In the genomic region with DNA sequence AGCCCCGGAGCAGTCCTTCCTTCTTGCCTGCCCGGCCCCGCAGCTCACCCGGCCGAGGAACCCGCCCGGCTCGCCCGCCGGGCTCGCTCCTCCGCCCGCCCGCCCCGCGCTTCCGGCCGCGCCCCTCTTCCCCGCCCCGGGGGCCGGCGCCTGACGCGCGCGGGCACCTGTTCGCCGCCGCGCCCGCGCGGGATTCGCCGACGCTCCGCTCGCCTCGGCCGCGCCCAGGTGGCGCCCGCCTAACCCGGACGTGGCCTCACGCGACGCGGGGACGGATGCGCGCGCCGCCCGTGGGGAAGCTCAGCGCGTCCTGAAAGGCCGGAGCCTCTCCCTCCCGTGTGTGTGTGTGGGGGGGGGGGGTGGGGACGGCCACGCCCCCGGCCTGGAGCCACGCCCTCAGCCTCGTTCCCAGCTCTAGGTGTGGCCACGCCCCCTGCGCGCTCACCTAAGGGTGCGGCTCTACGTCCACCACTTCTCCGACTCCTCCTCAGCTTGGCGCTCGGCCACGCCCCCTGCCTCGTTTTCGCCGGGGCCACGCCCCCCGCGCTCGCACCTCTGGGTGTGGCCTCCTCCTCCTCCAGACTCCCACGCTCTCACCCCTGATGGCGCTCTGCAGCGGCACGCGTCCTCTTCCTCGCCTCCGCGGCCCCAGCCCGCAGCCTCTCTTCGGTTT, we compare ENCODE assay signal across 8 mouse cellular contexts. TPM values are rescaled to one million over a fixed set of nuclear protein-coding genes. Genes with fewer than 3 reads are reported as not detected.
A peak's percentile ranks its signal among the peaks of the same experiment; 100 is the strongest.
DNase-seq lines count a peak whose midpoint lies in the region; ATAC-seq and TF ChIP-seq lines count a peak whose summit lies in the region.

No protein-coding gene starts in this region.

- peak; percentile 90 for ATAC-seq in forebrain, embryonic 14.5 days
- ATAC-seq in lung, embryonic 14.5 days (ENCODE audit: insufficient read depth): peak; percentile 90

- H3K27me3 ChIP-seq in forebrain, embryonic 14.5 days (replicated peaks; ENCODE audit: control insufficient read depth, insufficient read depth, low read length): peaks cover 3% of the 10 kb centered on the region; the same call in 1 of the 2 replicates
- H3K27me3 ChIP-seq in lung, embryonic 14.5 days (ENCODE audit: insufficient read depth, low read length): peaks cover 24% of the 10 kb centered on the region
- H3K27me3 ChIP-seq in thymus, adult 2 months (ENCODE audit: control insufficient read depth, insufficient read depth, low read length): no peaks in the 10 kb centered on the region

- WGBS in forebrain, embryonic 14.5 days: under 1% methylated on average over 62 of the region's 91 CpGs
- under 1% methylated on average over 85 of the region's 91 CpGs for WGBS in lung, embryonic 14.5 days
- WGBS in thymus, adult 2 months: under 1% methylated on average over 84 of the region's 91 CpGs

- TF ChIP-seq POLR2A in thymus, adult 2 months (IDR thresholded peaks at IDR 0.05; ENCODE audit: control insufficient read depth, extremely low read depth, insufficient read depth, low read length, poor library complexity): peak; percentile 70

- peak overlapping the region; percentile 82 for H3K4me2 ChIP-seq in forebrain, embryonic 14.5 days (ENCODE audit: low read length)
- peak overlapping the region; percentile 99 for H3K4me2 ChIP-seq in lung, embryonic 14.5 days

- peak overlapping the region; percentile 64 for H3K4me3 ChIP-seq in forebrain, embryonic 14.5 days (ENCODE audit: low read depth, low read length)
- H3K4me3 ChIP-seq in lung, embryonic 14.5 days (ENCODE audit: low read depth, low read length): peak overlapping the region; percentile 53
- H3K4me3 ChIP-seq in thymus, adult 2 months (ENCODE audit: control insufficient read depth, insufficient read depth, low read length): peak overlapping the region; percentile 82

- H3K9ac ChIP-seq in forebrain, embryonic 14.5 days (ENCODE audit: low read length): peak overlapping the region; percentile 75
- no peak overlapping the region for H3K9ac ChIP-seq in lung, embryonic 14.5 days

- peak overlapping the region; percentile 94 for H3K27ac ChIP-seq in forebrain, embryonic 14.5 days (ENCODE audit: low read depth, low read length)
- no peak overlapping the region for H3K27ac ChIP-seq in lung, embryonic 14.5 days (ENCODE audit: low read depth)
- H3K27ac ChIP-seq in thymus, adult 2 months (ENCODE audit: control insufficient read depth, insufficient read depth, low read length): peak overlapping the region; percentile 55; the same call in 1 of the 2 replicates

- DNase-seq in ES-CJ7 (ENCODE audit: low read depth, low spot score): peak; percentile 98
- peak; percentile 99 for DNase-seq in cerebellum, adult 11 months
- DNase-seq in forebrain, embryonic 14.5 days (ENCODE audit: low spot score): peak; percentile 92
- DNase-seq in heart, postnatal 4 days: peak; percentile 72
- peak; percentile 92 for DNase-seq in layer of hippocampus, adult 8-10 months (ENCODE audit: low spot score in 2 of 2)
- DNase-seq in lung, embryonic 14.5 days: peak; percentile 87
- peak; percentile 66 for DNase-seq in ovary, adult 18-20 months (ENCODE audit: low spot score)
- DNase-seq in thymus, adult 2 months: peak; percentile 100

- peaks cover 8% of the 10 kb centered on the region; the same call in 1 of the 2 replicates for H3K4me1 ChIP-seq in forebrain, embryonic 14.5 days (ENCODE audit: control insufficient read depth, insufficient read depth, low read length)
- peaks cover 3% of the 10 kb centered on the region for H3K4me1 ChIP-seq in lung, embryonic 14.5 days (ENCODE audit: insufficient read depth)
- peaks cover 14% of the 10 kb centered on the region for H3K4me1 ChIP-seq in thymus, adult 2 months (replicated peaks; ENCODE audit: control insufficient read depth, insufficient read depth, low read length)

- no peak for TF ChIP-seq CTCF in lung, embryonic 14.5 days (IDR thresholded peaks at IDR 0.05; ENCODE audit: low read depth)
- TF ChIP-seq CTCF in thymus, adult 2 months (IDR thresholded peaks at IDR 0.05; ENCODE audit: borderline replicate concordance, control insufficient read depth, extremely low read depth, insufficient read depth, low read length, poor library complexity): 0 out of 2 replicates have a peak, but pooled peaks have one; percentile 67

- no peaks in the 10 kb centered on the region for H3K36me3 ChIP-seq in forebrain, embryonic 14.5 days (ENCODE audit: control insufficient read depth, insufficient read depth, low read length)
- no peaks in the 10 kb centered on the region for H3K36me3 ChIP-seq in lung, embryonic 14.5 days (ENCODE audit: insufficient read depth)
- no peaks in the 10 kb centered on the region for H3K36me3 ChIP-seq in thymus, adult 2 months (ENCODE audit: control insufficient read depth, insufficient read depth, low read length)

- H3K9me3 ChIP-seq in forebrain, embryonic 14.5 days (replicated peaks; ENCODE audit: control insufficient read depth, low read length): no peaks in the 10 kb centered on the region
- H3K9me3 ChIP-seq in lung, embryonic 14.5 days (ENCODE audit: low read depth, low read length): no peaks in the 10 kb centered on the region

RNA-seq across cellular contexts. Expression of a gene that starts 0.9 kb away (rescaled TPM):
- polyA plus RNA-seq in forebrain, embryonic 14.5 days (2014; fragmentation: Nextera tagmentation; extraction: Ambion mirVana): 16.0 and 21.8 TPM in 2 replicates
- 1 to 10 TPM; 6.1 to 6.7 TPM for total RNA-seq in heart, postnatal 4 days (2021)
- 100 to 1,000 TPM; 121 to 148 (median 130) TPM for total RNA-seq in layer of hippocampus, adult 8-10 months (2022)
- 10.7 and 11.1 TPM in 2 replicates for polyA plus RNA-seq in lung, embryonic 14.5 days (2014; fragmentation: Nextera tagmentation; extraction: Ambion mirVana)
- polyA plus RNA-seq in thymus, adult 2 months (2012; rRNA removed): 143 and 152 TPM in 2 replicates
